Mouse (Mus musculus) limb, embryonic 13.5 days (tissue): ENCODE data around the gene Nr2f1. TPM values are rescaled to one million over a fixed set of nuclear protein-coding genes. Genes with fewer than 3 reads are reported as not detected.

Experiments
- ATAC-seq: fragments of 200-750 bp; cut with Nextera tagmentation; 2 replicates; pipeline ENCODE4 v1.8.0; 2017; ENCODE audit warnings: low read depth, moderate number of reproducible peaks, moderate TSS enrichment; ENCODE audit not compliant: low FRiP score
- H3K27ac ChIP-seq: fragments of 300-500 bp; sonication (generic); 2 replicates; pipeline ENCODE4 v1.5.1; 2015; ENCODE audit warnings: inconsistent platforms, mild to moderate bottlenecking, moderate library complexity
- H3K27me3 ChIP-seq: fragments of 300-500 bp; sonication (generic); 2 replicates; pipeline ENCODE4 v1.6.1; 2015; ENCODE audit warnings: mild to moderate bottlenecking, inconsistent platforms
- H3K36me3 ChIP-seq: fragments of 300-500 bp; sonication (generic); 2 replicates; pipeline ENCODE4 v1.6.1; 2015; ENCODE audit warnings: inconsistent platforms, mild to moderate bottlenecking, moderate library complexity
- H3K4me1 ChIP-seq: fragments of 300-500 bp; sonication (generic); 2 replicates; pipeline ENCODE4 v1.6.1; 2015; ENCODE audit warnings: inconsistent platforms
- H3K4me2 ChIP-seq: fragments of 300-500 bp; sonication (generic); replicated peaks from 2 replicates; pipeline ENCODE4 v1.6.1; 2015; ENCODE audit warnings: inconsistent platforms, mild to moderate bottlenecking, moderate library complexity
- H3K4me3 ChIP-seq: fragments of 300-500 bp; sonication (generic); 2 replicates; pipeline ENCODE4 v1.5.1; 2015; ENCODE audit warnings: moderate library complexity, mild to moderate bottlenecking, inconsistent platforms
- H3K9ac ChIP-seq: fragments of 300-500 bp; sonication (generic); 2 replicates; pipeline ENCODE4 v1.6.1; 2015; ENCODE audit warnings: mild to moderate bottlenecking, inconsistent platforms
- H3K9me3 ChIP-seq: fragments of 300-500 bp; sonication (generic); 2 replicates; pipeline ENCODE4 v1.6.1; 2016; ENCODE audit warnings: inconsistent platforms
- WGBS: fragments of 180-500 bp; shearing (Covaris S2); methylation state at CpG from one replicate; pipeline ENCODE4 v1.1.7; 2015; 5-methylcytosine and 5-hydroxymethylcytosine counted together
- polyA plus RNA-seq: library from polyadenylated mRNA; unstranded; fragments of >200 nt; fragmentation: Nextera tagmentation; extraction: Ambion mirVana; gene quantifications from 2 replicates; pipeline ENCODE4 v1.2.1, GENCODE M21; 2015

Gene Nr2f1
- polyA plus RNA-seq, 1 experiment from 2014 or later: 3.1 TPM

DNA sequence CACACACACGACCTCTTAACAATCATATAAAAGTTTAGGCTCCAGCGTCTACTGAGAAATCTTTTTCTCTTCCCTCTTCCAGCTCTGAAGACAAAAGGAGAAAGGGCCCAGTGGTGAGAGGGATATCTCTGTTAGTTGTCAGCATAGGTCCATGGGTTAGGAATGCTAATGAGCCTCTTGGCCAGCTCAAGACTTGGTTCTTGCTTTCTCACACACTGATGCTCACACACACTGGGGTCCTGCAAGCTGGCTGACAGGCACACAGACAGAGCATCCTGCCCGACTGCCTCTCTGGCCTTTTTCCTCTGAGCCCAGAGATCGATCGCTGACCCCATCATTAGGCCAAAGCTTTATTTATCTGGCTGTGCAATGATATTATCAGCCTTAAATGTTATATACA, 15.6 kb downstream of the Nr2f1 start:
- Histone ChIP-seq H3K4me2 (no peak overlapping the region), H3K4me3 (no peak overlapping the region), H3K4me1 (peaks cover 18% of the 10 kb centered on the region), H3K9me3 (no peaks in the 10 kb centered on the region), H3K27ac (no peak overlapping the region), H3K27me3 (peaks cover 96% of the 10 kb centered on the region), H3K36me3 (no peaks in the 10 kb centered on the region), H3K9ac (no peak overlapping the region)
- no peak for ATAC-seq
- 7% methylated on average over 5 of the region's 5 CpGs for WGBS

DNA sequence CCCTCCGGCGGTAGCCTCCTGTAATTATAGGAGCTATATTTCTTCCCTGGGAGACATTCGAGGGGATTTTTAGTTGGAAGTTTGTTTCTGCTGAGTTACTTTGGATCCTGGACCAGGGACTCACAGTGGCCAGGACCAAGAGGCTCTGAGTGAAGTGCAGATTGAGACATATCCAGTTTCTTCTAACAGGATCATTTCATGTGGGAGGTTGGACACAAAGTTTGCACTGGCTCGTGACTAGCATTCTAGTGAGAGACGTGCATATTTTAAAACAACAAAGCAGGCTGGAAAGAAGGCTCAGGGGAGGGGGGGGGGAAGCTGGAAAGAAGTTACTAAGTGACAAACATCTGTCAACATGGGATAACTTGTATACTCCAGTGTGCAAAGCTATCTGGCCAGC, 16.6 kb downstream of the Nr2f1 start:
- Histone ChIP-seq H3K36me3 (no peaks in the 10 kb centered on the region), H3K4me1 (peaks cover 18% of the 10 kb centered on the region), H3K4me2 (no peak overlapping the region), H3K9me3 (no peaks in the 10 kb centered on the region), H3K27ac (no peak overlapping the region), H3K9ac (no peak overlapping the region), H3K4me3 (no peak overlapping the region), H3K27me3 (peaks cover 98% of the 10 kb centered on the region)
- ATAC-seq: no peak
- whole genome bisulfite sequencing: 2% methylated on average over 5 of the region's 5 CpGs

DNA sequence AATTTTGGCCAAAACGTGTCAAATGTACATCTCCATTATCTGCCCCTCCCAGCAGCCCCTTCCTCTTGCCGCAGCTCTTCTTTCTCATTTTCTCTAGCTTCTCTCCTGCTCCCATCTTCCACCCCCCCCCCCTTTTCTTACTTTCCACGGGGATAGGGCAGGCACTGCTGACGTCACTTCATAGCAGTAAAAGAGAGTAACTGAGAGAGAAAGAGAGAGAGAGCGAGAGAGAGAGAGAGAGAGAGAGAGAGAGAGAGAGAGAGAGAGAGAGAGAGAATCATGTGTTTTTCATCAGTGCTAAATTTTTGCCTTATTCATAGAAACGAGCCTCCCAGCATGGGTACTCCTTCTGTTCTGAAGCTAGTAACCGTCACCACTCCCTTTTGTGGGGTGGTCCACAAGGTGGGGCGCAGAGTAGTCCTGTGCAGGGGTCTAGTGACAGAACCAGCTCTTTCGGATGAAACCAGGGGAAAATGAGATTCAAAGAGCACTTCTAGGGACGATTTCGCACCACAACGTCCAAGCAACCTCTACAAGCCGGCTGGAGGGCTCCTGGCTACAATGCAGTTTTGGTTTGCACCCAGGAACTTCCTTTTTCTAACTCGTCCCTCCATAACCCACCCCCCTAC, 17.5 kb downstream of the Nr2f1 start:
- ATAC-seq: no peak
- peak overlapping the region; percentile 23; the same call in 1 of the 2 replicates for H3K4me3 ChIP-seq
- H3K27ac ChIP-seq: no peak overlapping the region
- H3K9ac ChIP-seq: no peak overlapping the region
- under 1% methylated on average over 13 of the region's 14 CpGs for WGBS
- H3K4me2 ChIP-seq: peak overlapping the region; percentile 49
- H3K9me3 ChIP-seq: no peaks in the 10 kb centered on the region
- H3K27me3 ChIP-seq: peaks cover 96% of the 10 kb centered on the region
- no peaks in the 10 kb centered on the region for H3K36me3 ChIP-seq
- peaks cover 18% of the 10 kb centered on the region for H3K4me1 ChIP-seq

- H3K36me3 ChIP-seq: no peaks in the 10 kb centered on the region
- no peak; the same call in 1 of the 2 replicates for ATAC-seq
- H3K9me3 ChIP-seq: no peaks in the 10 kb centered on the region
- H3K4me1 ChIP-seq: peaks cover 18% of the 10 kb centered on the region
- H3K27ac ChIP-seq: no peak overlapping the region
- peaks cover 95% of the 10 kb centered on the region for H3K27me3 ChIP-seq
- H3K9ac ChIP-seq: no peak overlapping the region
- under 1% methylated on average over 41 of the region's 44 CpGs for WGBS
- peak overlapping the region; percentile 23 for H3K4me3 ChIP-seq
- H3K4me2 ChIP-seq: peak overlapping the region; percentile 49
These were observed 18.3 kb downstream of the Nr2f1 start for GRCm38 (mm10) chr13:78181071-78181929.

GRCm38 (mm10) chr13:78180261-78180660, 19.3 kb downstream of the Nr2f1 start:
- Histone ChIP-seq H3K36me3 (no peaks in the 10 kb centered on the region), H3K4me2 (no peak overlapping the region), H3K27me3 (peaks cover 95% of the 10 kb centered on the region), H3K4me1 (peaks cover 18% of the 10 kb centered on the region), H3K4me3 (no peak overlapping the region), H3K9me3 (no peaks in the 10 kb centered on the region), H3K9ac (no peak overlapping the region), H3K27ac (no peak overlapping the region)
- ATAC-seq: no peak
- WGBS: 18% methylated on average over 3 of the region's 3 CpGs

- Histone ChIP-seq H3K4me1 (peaks cover 18% of the 10 kb centered on the region), H3K27me3 (peaks cover 95% of the 10 kb centered on the region), H3K9ac (no peak overlapping the region), H3K9me3 (no peaks in the 10 kb centered on the region), H3K4me3 (peak overlapping the region; percentile 28), H3K4me2 (peak overlapping the region; percentile 54), H3K36me3 (no peaks in the 10 kb centered on the region), H3K27ac (no peak overlapping the region)
- under 1% methylated on average over 38 of the region's 38 CpGs for WGBS
- ATAC-seq: peak; percentile 22; the same call in 1 of the 2 replicates
These were observed 20.1 kb downstream of the Nr2f1 start for GRCm38 (mm10) chr13:78179312-78180097.

DNA sequence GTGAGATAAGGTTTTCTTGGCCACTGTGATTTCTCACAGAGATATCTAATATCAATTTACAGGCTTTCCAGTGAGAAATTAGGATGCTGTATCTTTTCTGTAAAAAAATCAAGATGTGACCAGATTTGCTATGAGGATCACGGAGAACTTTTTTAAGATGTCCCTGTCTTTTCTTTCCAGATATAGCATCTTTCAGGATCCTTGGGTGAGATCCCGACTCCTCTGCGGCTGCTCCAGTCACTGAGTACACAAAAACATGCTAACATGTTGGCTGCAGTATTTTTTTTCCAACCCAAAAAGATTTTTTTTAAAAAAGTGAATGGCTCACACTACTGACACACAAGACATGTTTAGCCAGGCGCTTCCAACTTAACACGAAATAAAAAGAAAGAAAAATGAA, 20.8 kb downstream of the Nr2f1 start:
- H3K9ac ChIP-seq: no peak overlapping the region
- no peak for ATAC-seq
- no peaks in the 10 kb centered on the region for H3K36me3 ChIP-seq
- peaks cover 18% of the 10 kb centered on the region for H3K4me1 ChIP-seq
- no peak overlapping the region for H3K4me3 ChIP-seq
- peaks cover 95% of the 10 kb centered on the region for H3K27me3 ChIP-seq
- no peaks in the 10 kb centered on the region for H3K9me3 ChIP-seq
- 5% methylated on average over 5 of the region's 5 CpGs for WGBS
- no peak overlapping the region for H3K4me2 ChIP-seq
- H3K27ac ChIP-seq: no peak overlapping the region

DNA sequence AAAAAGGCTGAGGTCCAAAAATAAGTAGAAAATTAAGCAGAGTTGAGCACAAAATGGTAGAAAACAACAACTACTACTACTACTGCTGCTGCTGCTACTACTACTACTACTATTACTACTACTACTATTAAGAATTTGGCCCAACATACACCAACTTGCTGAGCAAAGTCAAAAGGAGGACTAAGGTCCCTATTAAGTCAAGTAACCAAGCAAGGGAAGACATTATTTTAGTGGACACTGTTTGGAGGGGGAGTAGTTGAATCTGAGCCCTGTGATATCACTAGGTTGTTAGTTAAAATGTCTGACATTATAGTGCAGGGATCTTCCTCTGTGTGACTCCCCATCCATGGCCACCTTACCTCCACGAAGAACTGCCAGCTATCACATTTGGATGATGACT, 21.5 kb downstream of the Nr2f1 start:
- no peak overlapping the region for H3K4me2 ChIP-seq

DNA sequence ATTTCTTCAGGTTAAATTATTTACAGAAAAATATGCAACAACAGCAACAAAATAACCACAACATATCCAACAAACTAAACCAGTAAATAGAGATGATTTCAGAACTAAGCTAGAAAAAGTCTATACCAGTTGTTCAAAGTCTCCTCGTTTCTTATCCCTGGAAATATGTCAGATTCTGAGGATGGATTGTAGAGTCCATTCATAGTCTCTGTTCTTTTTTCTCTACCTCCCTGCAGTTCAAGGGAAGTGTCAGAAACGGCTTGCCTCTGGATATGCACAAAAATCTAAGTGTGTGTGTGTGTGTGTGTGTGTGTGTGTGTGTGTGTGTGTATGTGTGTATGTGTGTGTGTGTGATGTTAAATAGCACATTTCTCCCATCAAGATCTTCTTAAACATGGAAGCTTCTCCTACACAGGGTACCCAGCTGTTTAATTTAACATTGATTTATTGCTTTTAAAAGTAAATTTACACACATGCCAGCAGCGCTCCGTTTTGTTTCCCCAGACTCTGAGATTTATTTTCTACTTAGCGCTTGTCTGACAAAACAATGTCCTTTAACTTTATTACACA, 22.1 kb downstream of the Nr2f1 start:
- Histone ChIP-seq H3K9me3 (no peaks in the 10 kb centered on the region), H3K4me1 (peaks cover 18% of the 10 kb centered on the region)
- 2% methylated on average over 5 of the region's 5 CpGs for WGBS

More for the DNA sequence above, 21.5 kb downstream of the Nr2f1 start:
- Histone ChIP-seq H3K9ac (no peak overlapping the region), H3K9me3 (no peaks in the 10 kb centered on the region), H3K4me3 (no peak overlapping the region), H3K27me3 (peaks cover 93% of the 10 kb centered on the region), H3K27ac (no peak overlapping the region), H3K36me3 (no peaks in the 10 kb centered on the region), H3K4me1 (peaks cover 18% of the 10 kb centered on the region)
- WGBS: 9% methylated on average over 1 of the region's 1 CpGs
- no peak for ATAC-seq

GRCm38 (mm10) chr13:78175821-78176380, 23.7 kb downstream of the Nr2f1 start:
- H3K27me3 ChIP-seq: peaks cover 92% of the 10 kb centered on the region
- no peaks in the 10 kb centered on the region for H3K36me3 ChIP-seq
- ATAC-seq: no peak
- no peak overlapping the region for H3K4me2 ChIP-seq
- H3K9ac ChIP-seq: no peak overlapping the region
- 1% methylated on average over 8 of the region's 8 CpGs for WGBS
- peaks cover 8% of the 10 kb centered on the region for H3K4me1 ChIP-seq
- no peak overlapping the region for H3K27ac ChIP-seq
- H3K9me3 ChIP-seq: no peaks in the 10 kb centered on the region
- H3K4me3 ChIP-seq: no peak overlapping the region

More for the DNA sequence above, 22.1 kb downstream of the Nr2f1 start:
- no peak overlapping the region for H3K27ac ChIP-seq
- peaks cover 93% of the 10 kb centered on the region for H3K27me3 ChIP-seq
- H3K36me3 ChIP-seq: no peaks in the 10 kb centered on the region
- no peak overlapping the region for H3K9ac ChIP-seq
- H3K4me3 ChIP-seq: no peak overlapping the region
- no peak overlapping the region for H3K4me2 ChIP-seq
- ATAC-seq: no peak

- Histone ChIP-seq H3K36me3 (no peaks in the 10 kb centered on the region), H3K9me3 (no peaks in the 10 kb centered on the region), H3K4me2 (no peak overlapping the region), H3K27ac (no peak overlapping the region), H3K27me3 (peaks cover 92% of the 10 kb centered on the region), H3K4me3 (no peak overlapping the region), H3K9ac (no peak overlapping the region), H3K4me1 (peaks cover 7% of the 10 kb centered on the region)
- 3% methylated on average over 1 of the region's 1 CpGs for WGBS
- ATAC-seq: no peak
These were observed 24.7 kb downstream of the Nr2f1 start for GRCm38 (mm10) chr13:78174891-78175290.
